Mouse (Mus musculus): ENCODE results near the gene Calhm2. TPM values are rescaled to one million over a fixed set of nuclear protein-coding genes. Genes with fewer than 3 reads are reported as not detected.
"Not testable (repeated sequence)": the region's sequence is repeated elsewhere in the genome, so short reads cannot be mapped to it uniquely, and the experiment has no call there.

Calhm2 gene
- total and polyA plus RNA-seq, 3 experiments: 4.0 to 11.4 (median 6.0) TPM

GRCm38 (mm10) chr19:47151332-47152061 lies 13.4 kb upstream of the Calhm2 start:
- no peak for DNase-seq

- DNase-seq: peak; percentile 40
Measured at GRCm38 (mm10) chr19:47149854-47150253, 11.8 kb upstream of the Calhm2 start.

- DNase-seq: no peak
Measured at GRCm38 (mm10) chr19:47148267-47148847, 10.3 kb upstream of the Calhm2 start.

- no peak for DNase-seq
Measured at GRCm38 (mm10) chr19:47144154-47144553, 6.1 kb upstream of the Calhm2 start, which contains the start of gene Calhm1. TSS of gene Calhm1 (minus strand) at chr19:47144254.

- DNase-seq: no peak
Measured at GRCm38 (mm10) chr19:47142438-47142837, 4.3 kb upstream of the Calhm2 start.

- not testable (repeated sequence) for DNase-seq
Measured at GRCm38 (mm10) chr19:47139611-47140010, 1.5 kb upstream of the Calhm2 start.

GRCm38 (mm10) chr19:47137051-47137581 lies 978 bp downstream of the Calhm2 start:
- DNase-seq: peak; percentile 66

GRCm38 (mm10) chr19:47136170-47136569 lies 1.9 kb downstream of the Calhm2 start:
- no peak for DNase-seq

- DNase-seq: no peak
Measured at GRCm38 (mm10) chr19:47135568-47135967, 2.5 kb downstream of the Calhm2 start.

- DNase-seq: no peak
Measured at GRCm38 (mm10) chr19:47133161-47133560, 4.9 kb downstream of the Calhm2 start.

GRCm38 (mm10) chr19:47130551-47131125 lies 7.5 kb downstream of the Calhm2 start:
- DNase-seq: peak; percentile 41

- DNase-seq: no peak
Measured at GRCm38 (mm10) chr19:47128835-47129234, 9.3 kb downstream of the Calhm2 start.

GRCm38 (mm10) chr19:47128164-47128563 lies 9.9 kb downstream of the Calhm2 start:
- DNase-seq: no peak

GRCm38 (mm10) chr19:47122802-47123201 lies 15.3 kb downstream of the Calhm2 start:
- no peak for DNase-seq

- DNase-seq: no peak
Measured at GRCm38 (mm10) chr19:47121054-47121453, 17.0 kb downstream of the Calhm2 start.

GRCm38 (mm10) chr19:47118634-47119033 lies 19.5 kb downstream of the Calhm2 start:
- DNase-seq: no peak

- DNase-seq: no peak
Measured at GRCm38 (mm10) chr19:47104641-47105271, 33.3 kb downstream of the Calhm2 start.

GRCm38 (mm10) chr19:47101080-47101479 lies 37.0 kb downstream of the Calhm2 start:
- no peak for DNase-seq

GRCm38 (mm10) chr19:47090550-47091156 lies 47.4 kb downstream of the Calhm2 start, which contains the start of the genes Usmg5 and Pdcd11:
TSS of gene Usmg5 (minus strand) at chr19:47090647.
TSS of gene Pdcd11 (plus strand) at chr19:47090768.
- peak; percentile 97 for DNase-seq

GRCm38 (mm10) chr19:47089718-47090525 lies 48.2 kb downstream of the Calhm2 start:
- DNase-seq: no peak

- DNase-seq: no peak
Measured at GRCm38 (mm10) chr19:47088226-47088625, 49.9 kb downstream of the Calhm2 start.

Data from adrenal gland, adult 2 months (tissue).